Mouse (Mus musculus) macrophage (primary cell): Measurements from ENCODE around the gene Bcl9. TPM values are rescaled to one million over a fixed set of nuclear protein-coding genes. Genes with fewer than 3 reads are reported as not detected.

ENCODE experiments used
- H3K27ac ChIP-seq: fragments of 350-480 bp; formaldehyde crosslinking; 2 replicates; pipeline ENCODE4 v1.9.0; 2021
- H3K36me3 ChIP-seq: fragments of 350-480 bp; formaldehyde crosslinking; 2 replicates; pipeline ENCODE4 v1.9.0; 2021; ENCODE audit errors: inconsistent target
- H3K4me3 ChIP-seq: fragments of 350-480 bp; formaldehyde crosslinking; 2 replicates; pipeline ENCODE4 v1.9.0; 2021; ENCODE audit errors: inconsistent target
- H3K79me2 ChIP-seq: fragments of 350-480 bp; formaldehyde crosslinking; 2 replicates; pipeline ENCODE4 v1.9.0; 2021; ENCODE audit errors: inconsistent target
- WGBS: methylation state at CpG from one replicate; pipeline ENCODE4 v1.1.7; 2026; ENCODE audit warnings: inconsistent platforms; ENCODE audit not compliant: missing documents; 5-methylcytosine and 5-hydroxymethylcytosine counted together
- polyA plus RNA-seq: library from polyadenylated mRNA; stranded (reverse); fragments of 250-400 nt; gene quantifications from 3 replicates; pipeline ENCODE4 v1.2.4, GENCODE M21; 2018; ENCODE audit warnings: inconsistent platforms
- total RNA-seq, 78 experiments: library from RNA; depleted of rRNA; stranded (reverse); fragments of 250-400 nt; gene quantifications; 1 replicate in 9 of 78; 2 replicates in 24 of 78; 3 replicates in 43 of 78; 4 replicates in 2 of 78; pipeline ENCODE4 v1.2.4; 2018; ENCODE audit warnings: inconsistent platforms in 56 of 78

Bcl9 gene
- total RNA-seq (2018; cell fraction: chromatin; rRNA removed) = 100 to 1,000 TPM in 3 of 26 experiments, 10 to 100 TPM in 23; 22.0 to 179 (median 59.5) TPM
- 10 to 100 TPM in 25 of 26 experiments, 1 to 10 TPM in 1; 9.1 to 25.3 (median 14.2) TPM for total RNA-seq (2018; cell fraction: cytosol; rRNA removed)
- 100 to 1,000 TPM in 1 of 26 experiments, 10 to 100 TPM in 25; 23.4 to 153 (median 45.4) TPM for total RNA-seq (2018; cell fraction: nucleus; rRNA removed)
- 6.9 to 19.3 TPM (median 11.3 TPM) in 3 replicates for polyA plus RNA-seq

DNA sequence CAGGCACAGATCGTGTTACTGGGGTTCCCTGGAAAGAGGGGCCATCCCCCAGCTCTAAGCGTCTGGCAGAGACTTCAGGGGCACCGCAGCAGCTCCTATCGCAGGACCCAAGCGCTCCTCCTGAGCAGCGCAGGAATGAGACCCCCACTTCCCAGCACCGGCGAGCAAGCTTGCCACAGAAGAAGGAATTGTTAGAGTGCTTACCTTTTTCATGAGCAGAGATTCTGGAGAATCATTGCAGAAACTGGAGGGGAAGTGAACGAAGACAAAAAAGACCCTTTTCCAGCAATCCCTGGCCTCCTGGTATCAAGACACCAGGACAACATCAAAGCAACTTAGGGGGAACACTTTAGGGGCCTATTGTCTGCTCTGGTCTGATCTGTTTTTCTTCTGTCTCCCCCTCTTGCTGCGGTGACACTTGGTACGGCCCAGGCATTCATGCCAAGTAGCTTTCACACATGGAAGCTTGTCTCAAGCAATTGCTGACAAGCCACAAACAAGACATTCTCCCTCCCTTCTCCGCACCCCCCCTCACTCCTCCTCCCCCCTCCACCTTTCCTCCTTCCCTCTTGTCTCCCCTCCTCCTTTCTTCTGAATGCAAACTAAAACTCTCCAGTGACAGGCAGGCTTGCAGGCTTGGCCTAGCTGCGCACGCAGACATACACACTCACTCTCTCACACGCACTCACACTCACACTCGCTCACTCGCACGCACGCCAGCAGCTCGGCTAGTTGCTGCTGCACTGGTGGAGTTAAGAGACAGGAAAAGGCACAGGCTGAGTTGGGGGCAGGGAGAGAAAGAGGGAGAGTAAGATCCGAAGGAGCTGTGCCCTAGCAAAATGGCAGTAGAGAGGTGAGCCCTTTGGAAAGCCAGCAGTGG lies at the start of gene Bcl9:
TSS of gene Bcl9 (minus strand) at position 365 of the 880 bp plus-strand sequence.
- Histone ChIP-seq H3K79me2 (no peaks in the 10 kb centered on the region), H3K4me3 (peak within 1 kb of the TSS; percentile 22), H3K27ac (no peak within 1 kb of the TSS), H3K36me3 (no peaks in the 10 kb centered on the region)
- WGBS = 9% methylated on average over 20 of the region's 21 CpGs

DNA sequence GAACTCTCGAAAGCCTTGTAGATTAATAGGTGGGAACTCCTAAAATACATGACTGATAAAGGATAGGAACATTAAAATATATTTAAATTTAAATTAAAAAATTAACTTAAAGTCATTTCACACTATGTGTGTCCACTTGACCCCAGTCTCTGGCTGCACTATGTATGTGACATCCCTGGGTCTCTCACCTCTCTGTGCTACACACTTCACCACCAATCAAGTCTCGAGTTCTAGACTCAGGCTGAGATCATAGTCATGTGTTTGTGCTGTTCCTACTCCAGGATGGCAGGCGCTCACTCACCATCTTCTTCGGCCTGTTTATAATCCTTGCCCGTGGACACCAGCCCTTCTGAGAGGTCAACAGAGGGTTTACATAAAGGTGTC lies 41.5 kb upstream of the Bcl9 start:
- 83% methylated on average over 5 of the region's 5 CpGs for WGBS

DNA sequence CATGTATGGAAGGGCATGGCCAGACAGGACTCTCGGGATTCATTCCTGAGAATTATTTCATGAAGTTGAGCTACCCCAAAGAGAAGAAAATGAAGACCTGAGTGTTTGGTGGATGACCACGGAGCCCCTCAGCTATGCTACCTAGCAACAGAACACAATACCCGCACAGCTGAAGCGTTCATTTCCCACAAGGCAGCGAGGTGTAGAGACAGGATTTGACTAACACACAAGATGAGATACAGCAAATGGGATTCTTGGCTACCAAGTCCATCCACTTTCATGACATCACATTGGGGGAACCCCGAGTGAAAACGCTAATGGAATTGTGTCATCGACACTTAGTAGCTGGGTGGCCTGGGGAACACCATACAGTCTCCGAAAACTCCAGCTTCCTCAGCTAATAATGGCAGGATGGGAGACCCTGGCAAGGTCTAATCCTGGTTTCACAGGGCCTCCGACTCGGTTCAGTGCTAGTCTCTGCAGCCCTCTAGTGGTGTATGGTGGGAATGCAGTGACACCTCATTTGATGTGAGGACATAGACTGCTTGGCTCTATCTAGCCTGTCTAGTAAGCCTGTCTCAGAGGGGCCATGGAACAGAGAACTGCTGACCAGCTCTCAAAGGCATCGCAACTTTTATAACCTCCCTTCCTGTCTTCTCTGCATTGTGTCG lies 40.9 kb upstream of the Bcl9 start:
- H3K27ac ChIP-seq = no peak overlapping the region
- WGBS = 34% methylated on average over 13 of the region's 13 CpGs
- no peaks in the 10 kb centered on the region for H3K36me3 ChIP-seq
- H3K4me3 ChIP-seq = no peak overlapping the region
- H3K79me2 ChIP-seq = no peaks in the 10 kb centered on the region

More for the DNA sequence above, 41.5 kb upstream of the Bcl9 start:
- H3K36me3 ChIP-seq = no peaks in the 10 kb centered on the region
- no peak overlapping the region for H3K27ac ChIP-seq
- H3K79me2 ChIP-seq = no peaks in the 10 kb centered on the region
- H3K4me3 ChIP-seq = no peak overlapping the region

DNA sequence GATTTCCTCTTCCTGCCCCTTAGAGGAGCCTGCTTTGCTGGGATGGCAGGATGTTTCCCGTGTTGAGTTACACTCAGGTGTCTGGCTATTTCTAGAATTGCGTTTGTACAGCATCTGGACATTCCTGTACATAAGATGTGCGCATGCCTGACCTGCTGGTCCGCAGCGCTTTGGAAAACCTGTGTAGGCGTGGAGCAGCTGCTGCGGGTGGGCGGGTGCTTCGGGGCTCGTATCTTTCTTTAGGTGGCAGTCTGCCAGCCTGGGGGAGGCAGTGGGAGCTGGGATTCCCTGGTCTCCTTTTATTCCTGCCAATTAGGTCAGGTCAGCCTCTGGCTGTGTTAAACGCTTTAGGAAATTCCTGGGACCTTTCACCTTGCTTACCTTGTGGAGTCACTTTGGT lies 39.6 kb upstream of the Bcl9 start:
- H3K79me2 ChIP-seq = no peaks in the 10 kb centered on the region
- H3K27ac ChIP-seq = no peak overlapping the region
- no peaks in the 10 kb centered on the region for H3K36me3 ChIP-seq
- H3K4me3 ChIP-seq = no peak overlapping the region
- WGBS = 87% methylated on average over 11 of the region's 11 CpGs

DNA sequence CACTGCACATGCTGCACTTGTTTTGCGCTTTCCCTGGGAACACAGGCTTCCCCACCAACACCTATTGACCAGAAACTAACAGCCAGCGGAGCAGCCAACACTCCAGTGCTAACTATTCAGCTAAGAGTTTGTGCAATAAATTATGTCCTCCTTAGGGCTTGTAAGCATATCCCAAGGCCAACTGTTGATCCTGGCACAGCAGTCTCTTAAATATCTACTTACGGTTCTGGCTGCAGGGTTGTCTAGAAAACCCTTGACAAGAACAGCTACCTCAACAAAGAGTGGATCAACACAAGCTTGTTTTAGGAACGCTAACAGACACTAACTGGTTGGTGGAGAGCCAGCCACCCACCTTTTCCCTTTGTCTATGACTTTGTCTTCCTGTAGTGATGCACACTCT lies 38.6 kb upstream of the Bcl9 start:
- H3K79me2 ChIP-seq = no peaks in the 10 kb centered on the region
- H3K27ac ChIP-seq = no peak overlapping the region
- H3K4me3 ChIP-seq = no peak overlapping the region
- H3K36me3 ChIP-seq = no peaks in the 10 kb centered on the region
- WGBS = 97% methylated on average over 4 of the region's 4 CpGs

DNA sequence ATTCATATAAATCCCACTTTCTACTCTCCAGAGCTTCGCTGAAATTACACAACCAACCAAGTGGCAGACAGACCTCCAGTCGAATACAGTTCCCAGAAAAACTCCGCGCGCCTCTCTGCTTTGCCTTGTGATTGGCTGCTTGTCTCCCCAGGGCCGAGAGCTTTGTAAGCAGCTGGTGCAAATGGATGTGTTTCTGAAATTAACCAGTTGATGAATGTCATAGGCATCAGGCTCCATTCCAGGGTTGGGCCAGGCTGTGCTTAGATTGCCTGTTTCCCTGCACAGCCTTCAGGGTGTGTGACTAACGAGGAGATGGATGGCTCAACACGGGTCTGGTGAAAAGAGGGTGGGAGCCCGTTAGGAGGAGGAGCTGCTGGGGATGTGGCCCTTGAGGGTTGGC lies 36.9 kb upstream of the Bcl9 start:
- WGBS = 87% methylated on average over 9 of the region's 9 CpGs
- no peaks in the 10 kb centered on the region for H3K79me2 ChIP-seq

DNA sequence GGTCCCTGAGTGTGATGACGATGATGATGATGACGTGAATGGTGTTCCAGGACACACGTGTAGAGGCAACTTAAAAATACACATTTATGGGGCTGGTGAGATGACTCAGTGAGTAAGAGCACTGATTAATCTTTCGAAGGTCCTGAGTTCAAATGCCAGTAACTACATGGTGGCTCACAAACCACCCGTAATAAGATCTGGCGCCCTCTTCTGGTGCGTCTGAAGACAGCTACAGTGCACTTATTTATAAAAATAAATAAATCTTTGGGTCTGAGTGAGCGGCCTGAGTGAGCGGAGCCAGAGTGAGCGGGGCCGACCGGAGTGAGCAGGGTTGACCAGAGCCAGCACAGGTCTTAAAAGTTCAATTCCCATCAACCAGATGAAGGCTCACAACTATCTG lies 34.5 kb upstream of the Bcl9 start:
- Histone ChIP-seq H3K79me2 (no peaks in the 10 kb centered on the region), H3K27ac (no peak overlapping the region), H3K4me3 (no peak overlapping the region), H3K36me3 (no peaks in the 10 kb centered on the region)
- 82% methylated on average over 12 of the region's 12 CpGs for WGBS

More for the DNA sequence above, 36.9 kb upstream of the Bcl9 start:
- no peak overlapping the region for H3K4me3 ChIP-seq
- H3K27ac ChIP-seq = no peak overlapping the region
- H3K36me3 ChIP-seq = no peaks in the 10 kb centered on the region

DNA sequence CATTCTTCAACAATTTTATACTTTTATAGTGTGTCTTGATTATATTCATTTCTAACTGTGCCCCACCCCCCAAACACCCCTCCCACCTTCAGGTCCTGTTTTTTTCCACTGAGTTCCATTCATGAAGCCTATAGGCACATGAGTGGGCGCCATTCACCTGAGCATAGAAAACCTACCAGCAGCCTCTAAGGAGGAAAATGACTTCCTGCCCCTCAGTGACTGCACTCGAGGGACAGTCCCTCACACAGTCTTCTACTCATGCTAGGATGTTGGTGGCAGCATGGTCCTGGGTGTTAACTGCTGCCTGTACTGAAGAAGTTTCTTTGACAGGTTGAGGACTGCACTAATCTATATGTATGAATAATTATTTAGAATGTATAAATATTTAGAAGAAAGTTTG lies 30.1 kb upstream of the Bcl9 start:
- no peaks in the 10 kb centered on the region for H3K79me2 ChIP-seq
- H3K4me3 ChIP-seq = no peak overlapping the region
- no peak overlapping the region for H3K27ac ChIP-seq
- WGBS = 86% methylated on average over 2 of the region's 2 CpGs
- H3K36me3 ChIP-seq = no peaks in the 10 kb centered on the region

DNA sequence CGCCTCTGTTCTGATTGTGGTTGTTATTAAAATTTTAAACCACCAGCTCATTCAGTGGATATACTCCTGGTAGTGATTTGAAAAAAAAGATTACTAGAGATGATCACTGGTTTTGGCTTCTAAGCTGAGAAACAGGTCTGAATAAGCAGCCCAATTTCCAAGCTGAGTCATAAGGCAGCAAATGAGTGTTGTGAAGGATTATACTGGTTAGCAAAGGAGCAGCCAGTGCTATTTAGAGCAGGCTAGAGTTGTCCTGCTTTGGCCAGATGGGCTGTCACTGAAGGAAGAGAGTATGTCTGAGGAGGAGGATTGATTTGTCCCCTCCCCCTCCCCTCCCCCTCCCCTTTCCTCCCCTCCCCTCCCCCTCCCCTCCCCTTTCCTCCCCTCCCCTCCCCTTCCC lies 29.6 kb upstream of the Bcl9 start:
- WGBS = 77% methylated on average over 1 of the region's 1 CpGs
- H3K27ac ChIP-seq = no peak overlapping the region
- no peak overlapping the region for H3K4me3 ChIP-seq
- H3K79me2 ChIP-seq = no peaks in the 10 kb centered on the region
- H3K36me3 ChIP-seq = no peaks in the 10 kb centered on the region

DNA sequence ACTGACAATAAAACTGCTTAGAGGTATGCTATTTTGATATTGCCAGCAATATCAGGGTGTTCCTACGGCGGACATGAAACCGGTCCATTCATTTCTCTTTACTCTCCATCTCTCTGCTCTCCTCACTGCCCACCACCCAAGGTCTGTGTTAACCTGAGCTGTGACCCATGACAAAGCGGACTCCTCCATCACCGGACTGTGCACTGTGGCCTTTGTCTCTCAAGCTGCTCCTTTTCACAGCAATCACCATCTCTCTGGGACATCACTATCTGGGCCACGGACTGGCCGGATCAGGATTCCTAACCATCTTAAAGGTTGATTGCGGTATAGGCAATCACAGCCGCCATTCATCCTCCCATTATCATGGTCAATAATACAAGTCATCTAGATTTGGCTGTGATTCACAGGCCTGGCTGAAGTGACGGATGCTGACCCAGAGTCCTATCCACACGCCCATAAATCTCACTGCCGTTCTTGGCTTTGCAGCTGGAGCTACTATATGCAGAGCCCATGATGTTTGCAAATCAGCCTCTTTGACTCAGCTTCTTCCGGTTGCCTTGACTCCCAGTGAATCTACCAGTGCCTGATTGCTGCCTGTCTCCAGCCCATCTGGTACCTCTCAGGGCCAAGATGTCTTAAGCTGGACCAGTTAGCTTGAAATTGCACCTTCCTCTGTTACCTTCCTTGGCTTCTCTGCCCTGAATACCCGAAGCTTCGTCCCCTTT lies 28.1 kb upstream of the Bcl9 start:
- 94% methylated on average over 15 of the region's 15 CpGs for whole genome bisulfite sequencing
- Histone ChIP-seq H3K4me3 (no peak overlapping the region), H3K36me3 (no peaks in the 10 kb centered on the region), H3K27ac (no peak overlapping the region), H3K79me2 (no peaks in the 10 kb centered on the region)

DNA sequence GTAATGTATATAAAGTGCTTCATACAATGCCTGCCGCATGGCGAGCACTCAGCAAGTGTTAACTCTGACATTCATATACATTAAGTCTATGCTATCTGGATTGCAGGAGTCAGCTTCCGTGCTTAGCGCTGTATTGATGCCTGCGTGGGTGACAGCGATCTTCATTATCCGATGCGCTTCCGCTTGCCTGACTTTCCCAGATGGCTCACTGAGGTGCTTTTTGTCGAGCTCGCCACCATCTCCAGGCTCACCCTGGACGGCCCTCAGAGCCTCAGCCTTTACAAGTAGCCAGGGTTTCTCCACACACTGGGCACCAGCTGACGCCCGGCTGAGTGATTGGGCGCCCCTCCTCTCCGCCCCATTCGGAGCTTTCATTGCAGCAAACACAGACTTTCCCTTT lies 26.3 kb upstream of the Bcl9 start:
- 84% methylated on average over 17 of the region's 17 CpGs for WGBS
- Histone ChIP-seq H3K36me3 (no peaks in the 10 kb centered on the region), H3K79me2 (no peaks in the 10 kb centered on the region), H3K4me3 (no peak overlapping the region), H3K27ac (no peak overlapping the region)

DNA sequence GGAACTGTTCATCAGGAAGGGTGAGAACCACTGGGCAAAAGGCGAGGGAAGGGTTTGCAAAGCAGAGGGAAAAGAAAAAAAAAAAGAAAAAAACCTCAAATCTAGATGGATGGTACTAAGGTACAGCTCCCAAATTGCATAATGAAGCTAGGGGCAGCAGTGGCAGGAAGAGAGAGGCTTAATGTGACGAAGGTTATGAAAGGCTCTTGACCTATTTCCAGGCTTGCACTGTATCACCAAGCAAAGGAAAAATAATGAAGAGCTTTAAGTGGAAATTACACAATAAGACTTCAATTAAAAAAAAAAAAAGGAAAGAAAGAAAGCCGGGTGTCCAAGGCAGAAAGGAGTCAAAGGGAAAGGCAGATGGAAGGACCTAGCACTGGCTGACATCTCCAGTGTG lies 19.6 kb upstream of the Bcl9 start:
- no peaks in the 10 kb centered on the region for H3K36me3 ChIP-seq
- H3K79me2 ChIP-seq = no peaks in the 10 kb centered on the region
- H3K4me3 ChIP-seq = no peak overlapping the region
- 64% methylated on average over 3 of the region's 3 CpGs for WGBS
- H3K27ac ChIP-seq = no peak overlapping the region

DNA sequence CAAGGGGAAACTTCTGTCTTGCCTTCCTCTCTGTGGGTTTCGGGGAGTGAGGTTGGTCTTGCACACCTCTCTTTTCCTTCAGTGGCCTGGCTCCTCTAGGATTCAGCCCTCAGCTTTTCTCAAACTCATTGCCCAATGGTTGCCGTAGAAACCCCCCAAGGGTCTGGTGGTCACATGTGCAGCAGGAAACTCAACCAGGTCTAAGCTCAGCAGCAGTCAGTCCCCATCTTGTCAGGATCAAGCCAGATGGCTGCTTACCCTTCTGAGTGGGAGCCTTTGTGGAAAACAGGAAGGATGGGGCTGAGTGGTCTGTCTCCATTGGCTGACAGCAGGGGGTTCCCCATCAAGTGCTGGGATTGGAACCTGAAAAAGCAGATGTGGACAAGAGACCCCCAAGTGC lies 15.7 kb upstream of the Bcl9 start:
- Histone ChIP-seq H3K36me3 (no peaks in the 10 kb centered on the region), H3K4me3 (no peak overlapping the region), H3K79me2 (no peaks in the 10 kb centered on the region), H3K27ac (no peak overlapping the region)
- WGBS = 82% methylated on average over 2 of the region's 2 CpGs

DNA sequence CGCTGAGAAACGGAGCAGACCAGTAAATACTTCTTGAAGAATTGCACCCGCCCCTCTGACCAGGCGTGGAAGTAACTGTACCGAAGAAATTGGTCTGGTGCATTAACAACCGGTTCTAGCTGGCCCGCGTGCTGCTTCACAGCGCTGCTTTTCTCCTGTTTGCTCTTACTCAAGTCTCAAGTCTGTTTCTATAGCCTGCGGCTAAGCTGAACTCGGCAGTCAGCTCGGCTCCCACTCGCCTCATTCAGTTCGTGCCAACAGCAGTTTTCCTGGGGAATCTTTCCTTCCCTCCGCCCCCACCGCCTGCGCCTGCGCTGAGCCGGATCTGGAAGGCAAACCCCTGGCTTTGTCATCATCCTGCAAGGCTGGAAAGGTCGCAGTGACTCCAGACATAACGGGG lies 14.3 kb upstream of the Bcl9 start:
- 74% methylated on average over 21 of the region's 21 CpGs for WGBS
- H3K36me3 ChIP-seq = no peaks in the 10 kb centered on the region
- H3K27ac ChIP-seq = no peak overlapping the region
- H3K79me2 ChIP-seq = no peaks in the 10 kb centered on the region
- H3K4me3 ChIP-seq = no peak overlapping the region
